Mouse (Mus musculus) layer of hippocampus, adult 9-10 months (tissue): ENCODE data around the gene St3gal3.

Experiments
- DNase-seq: peaks from one replicate; pipeline ENCODE4 v3.0.0; 2022; ENCODE audit warnings: low spot score

Gene St3gal3

GRCm38 (mm10) chr4:118134485-118135365, at the start of gene St3gal3:
Gene St3gal3 (minus strand): TSS chr4:118134914.
- DNase-seq, result peak; percentile 93

- DNase-seq, result no peak
Measured at GRCm38 (mm10) chr4:118180301-118181080, 45.8 kb upstream of the St3gal3 start.

GRCm38 (mm10) chr4:118179467-118180300, 45.0 kb upstream of the St3gal3 start, which contains the start of gene Kdm4a:
Gene Kdm4a (minus strand): TSS chr4:118180043.
- DNase-seq, result peak; percentile 97

- DNase-seq, result no peak
Measured at GRCm38 (mm10) chr4:118178952-118179466, 44.3 kb upstream of the St3gal3 start.

GRCm38 (mm10) chr4:118172461-118172860, 37.7 kb upstream of the St3gal3 start:
- DNase-seq, result no peak

- no peak for DNase-seq
Measured at GRCm38 (mm10) chr4:118171006-118171405, 36.3 kb upstream of the St3gal3 start.

- no peak for DNase-seq
Measured at GRCm38 (mm10) chr4:118162123-118162522, 27.4 kb upstream of the St3gal3 start.

GRCm38 (mm10) chr4:118157666-118158065, 23.0 kb upstream of the St3gal3 start:
- no peak for DNase-seq

- no peak for DNase-seq
Measured at GRCm38 (mm10) chr4:118156559-118156958, 21.8 kb upstream of the St3gal3 start.

- no peak for DNase-seq
Measured at GRCm38 (mm10) chr4:118154889-118155288, 20.2 kb upstream of the St3gal3 start.

- DNase-seq, result no peak
Measured at GRCm38 (mm10) chr4:118152020-118152785, 17.5 kb upstream of the St3gal3 start.

- DNase-seq, result no peak
Measured at GRCm38 (mm10) chr4:118150804-118151203, 16.1 kb upstream of the St3gal3 start.

- DNase-seq, result no peak
Measured at GRCm38 (mm10) chr4:118149956-118150680, 15.4 kb upstream of the St3gal3 start.

- no peak for DNase-seq
Measured at GRCm38 (mm10) chr4:118149055-118149576, 14.4 kb upstream of the St3gal3 start.

- no peak for DNase-seq
Measured at GRCm38 (mm10) chr4:118148317-118148687, 13.6 kb upstream of the St3gal3 start.

- no peak for DNase-seq
Measured at GRCm38 (mm10) chr4:118147547-118148316, 13.0 kb upstream of the St3gal3 start.

GRCm38 (mm10) chr4:118147090-118147489, 12.4 kb upstream of the St3gal3 start:
- no peak for DNase-seq

- DNase-seq, result no peak
Measured at GRCm38 (mm10) chr4:118144324-118144723, 9.6 kb upstream of the St3gal3 start.

GRCm38 (mm10) chr4:118143679-118144078, 9.0 kb upstream of the St3gal3 start:
- DNase-seq, result no peak
